Mouse (Mus musculus): ENCODE measurements around the gene Adtrp. TPM values are rescaled to one million over a fixed set of nuclear protein-coding genes. Genes with fewer than 3 reads are reported as not detected.

The Adtrp gene
- polyA plus RNA-seq, 1 experiment from 2014 or later, result not detected

GRCm38 (mm10) chr13:41746971-41747615, 100.4 kb downstream of the Adtrp start:
- H3K27ac ChIP-seq (ENCODE audit: poor library complexity, severe bottlenecking), result no peak overlapping the region
- peaks cover 16% of the 10 kb centered on the region for H3K4me1 ChIP-seq (replicated peaks)
- H3K9ac ChIP-seq, result no peak overlapping the region
- no peak overlapping the region for H3K4me3 ChIP-seq
- ATAC-seq (ENCODE audit: insufficient number of reproducible peaks, low FRiP score), result no peak
- WGBS, result 52% methylated on average over 8 of the region's 8 CpGs
- H3K27me3 ChIP-seq (replicated peaks), result no peaks in the 10 kb centered on the region
- H3K4me2 ChIP-seq, result no peak overlapping the region
- H3K9me3 ChIP-seq (replicated peaks), result no peaks in the 10 kb centered on the region; the same call in 1 of the 2 replicates
- no peaks in the 10 kb centered on the region for H3K36me3 ChIP-seq

GRCm38 (mm10) chr13:41740456-41741085, 106.9 kb downstream of the Adtrp start:
- Histone ChIP-seq H3K27me3 (replicated peaks) (no peaks in the 10 kb centered on the region), H3K4me2 (no peak overlapping the region), H3K4me1 (replicated peaks) (peaks cover 19% of the 10 kb centered on the region), H3K27ac (ENCODE audit: poor library complexity, severe bottlenecking) (no peak overlapping the region), H3K9me3 (replicated peaks) (no peaks in the 10 kb centered on the region), H3K36me3 (no peaks in the 10 kb centered on the region), H3K4me3 (no peak overlapping the region), H3K9ac (no peak overlapping the region)
- ATAC-seq (ENCODE audit: insufficient number of reproducible peaks, low FRiP score), result peak; percentile 42; the same call in 1 of the 2 replicates
- WGBS, result 63% methylated on average over 5 of the region's 5 CpGs

GRCm38 (mm10) chr13:41737628-41738309, 109.7 kb downstream of the Adtrp start:
- 0 out of 2 replicates have a peak, but pooled peaks have one; percentile 33 for ATAC-seq (ENCODE audit: insufficient number of reproducible peaks, low FRiP score)
- peak overlapping the region; percentile 18 for H3K4me2 ChIP-seq
- H3K27ac ChIP-seq (ENCODE audit: poor library complexity, severe bottlenecking), result peak overlapping the region; percentile 84
- peaks cover 20% of the 10 kb centered on the region for H3K4me1 ChIP-seq (replicated peaks)
- no peaks in the 10 kb centered on the region for H3K27me3 ChIP-seq (replicated peaks)
- no peak overlapping the region; the same call in 1 of the 2 replicates for H3K9ac ChIP-seq
- H3K9me3 ChIP-seq (replicated peaks), result no peaks in the 10 kb centered on the region
- H3K36me3 ChIP-seq, result no peaks in the 10 kb centered on the region
- 37% methylated on average over 10 of the region's 10 CpGs for WGBS
- no peak overlapping the region for H3K4me3 ChIP-seq

- H3K27ac ChIP-seq (ENCODE audit: poor library complexity, severe bottlenecking), result peak overlapping the region; percentile 89
Measured at GRCm38 (mm10) chr13:41729660-41730059, 117.8 kb downstream of the Adtrp start.

GRCm38 (mm10) chr13:41727803-41728202, 119.7 kb downstream of the Adtrp start:
- Histone ChIP-seq H3K36me3 (no peaks in the 10 kb centered on the region), H3K4me2 (no peak overlapping the region), H3K27me3 (replicated peaks) (no peaks in the 10 kb centered on the region), H3K27ac (ENCODE audit: poor library complexity, severe bottlenecking) (no peak overlapping the region), H3K4me1 (replicated peaks) (peaks cover 9% of the 10 kb centered on the region), H3K4me3 (no peak overlapping the region), H3K9ac (no peak overlapping the region), H3K9me3 (replicated peaks) (no peaks in the 10 kb centered on the region)
- no peak for ATAC-seq (ENCODE audit: insufficient number of reproducible peaks, low FRiP score)
- WGBS, result 86% methylated on average over 3 of the region's 3 CpGs

More at GRCm38 (mm10) chr13:41729660-41730059, 117.8 kb downstream of the Adtrp start:
- Histone ChIP-seq H3K4me2 (peak overlapping the region; percentile 17; the same call in 1 of the 2 replicates), H3K9ac (no peak overlapping the region), H3K36me3 (no peaks in the 10 kb centered on the region), H3K4me3 (no peak overlapping the region), H3K4me1 (replicated peaks) (peaks cover 9% of the 10 kb centered on the region), H3K9me3 (replicated peaks) (no peaks in the 10 kb centered on the region), H3K27me3 (replicated peaks) (no peaks in the 10 kb centered on the region)
- ATAC-seq (ENCODE audit: insufficient number of reproducible peaks, low FRiP score), result peak; percentile 72
- 19% methylated on average over 8 of the region's 8 CpGs for WGBS

GRCm38 (mm10) chr13:41719331-41719730, 128.2 kb downstream of the Adtrp start:
- WGBS, result 91% methylated on average over 16 of the region's 16 CpGs
- Histone ChIP-seq H3K27me3 (replicated peaks) (no peaks in the 10 kb centered on the region), H3K9me3 (replicated peaks) (no peaks in the 10 kb centered on the region; the same call in 1 of the 2 replicates), H3K9ac (no peak overlapping the region), H3K4me3 (no peak overlapping the region), H3K4me1 (replicated peaks) (no peaks in the 10 kb centered on the region), H3K36me3 (no peaks in the 10 kb centered on the region), H3K4me2 (no peak overlapping the region), H3K27ac (ENCODE audit: poor library complexity, severe bottlenecking) (no peak overlapping the region)
- no peak for ATAC-seq (ENCODE audit: insufficient number of reproducible peaks, low FRiP score)

GRCm38 (mm10) chr13:41718051-41718450, 129.4 kb downstream of the Adtrp start:
- Histone ChIP-seq H3K4me2 (no peak overlapping the region), H3K9me3 (replicated peaks) (no peaks in the 10 kb centered on the region; the same call in 1 of the 2 replicates), H3K36me3 (no peaks in the 10 kb centered on the region), H3K27me3 (replicated peaks) (no peaks in the 10 kb centered on the region), H3K9ac (no peak overlapping the region), H3K27ac (ENCODE audit: poor library complexity, severe bottlenecking) (no peak overlapping the region), H3K4me1 (replicated peaks) (no peaks in the 10 kb centered on the region), H3K4me3 (no peak overlapping the region)
- no peak for ATAC-seq (ENCODE audit: insufficient number of reproducible peaks, low FRiP score)
- WGBS, result 88% methylated on average over 4 of the region's 4 CpGs

Other genes with a start within 250 kb of the Adtrp start
- 17.8 and 18.2 TPM in 2 replicates for gene Tmem170b, start 241.8 kb downstream of the Adtrp start, polyA plus RNA-seq (2016; fragmentation: Nextera tagmentation; extraction: Ambion mirVana)
- 10.2 and 10.8 TPM in 2 replicates for gene Hivep1, start 204.3 kb upstream of the Adtrp start, polyA plus RNA-seq (2016; fragmentation: Nextera tagmentation; extraction: Ambion mirVana)